Mouse (Mus musculus) CH12F3 (cell line): Measurements from ENCODE around the gene Plxna4.
"Not testable (repeated sequence)": the region's sequence is repeated elsewhere in the genome, so short reads cannot be mapped to it uniquely, and the experiment has no call there.

Source experiments
- in situ Hi-C: fragments of 300-500 bp; cut with MboI; formaldehyde crosslinking; loops from 2 replicates; pipeline ENCODE4 v1.14.3; 2020; ENCODE audit warnings: low sequenced_read_pairs

The Plxna4 gene

GRCm38 (mm10) chr6:32546915-32547314 lies 41.1 kb downstream of the Plxna4 start:
- in situ Hi-C loops, result no loop called here

- in situ Hi-C loops, result no loop called here
Observed at GRCm38 (mm10) chr6:32544021-32544420, 44.0 kb downstream of the Plxna4 start.

- in situ Hi-C loops, result no loop called here
Observed at GRCm38 (mm10) chr6:32540155-32540554, 47.8 kb downstream of the Plxna4 start.

GRCm38 (mm10) chr6:32533962-32534740 lies 53.8 kb downstream of the Plxna4 start:
- in situ Hi-C loops, result no loop called here

GRCm38 (mm10) chr6:32528081-32528570 lies 59.9 kb downstream of the Plxna4 start:
- in situ Hi-C loops, result no loop called here

- in situ Hi-C loops, result no loop called here
Observed at GRCm38 (mm10) chr6:32527518-32527917, 60.5 kb downstream of the Plxna4 start.

- in situ Hi-C loops, result no loop called here
Observed at GRCm38 (mm10) chr6:32526762-32527161, 61.2 kb downstream of the Plxna4 start.

GRCm38 (mm10) chr6:32520097-32520496 lies 67.9 kb downstream of the Plxna4 start:
- in situ Hi-C loops, result no loop called here

GRCm38 (mm10) chr6:32518617-32519016 lies 69.4 kb downstream of the Plxna4 start:
- in situ Hi-C loops, result no loop called here

GRCm38 (mm10) chr6:32514096-32514495 lies 73.9 kb downstream of the Plxna4 start:
- in situ Hi-C loops, result no loop called here

- in situ Hi-C loops, result no loop called here
Observed at GRCm38 (mm10) chr6:32512010-32512409, 76.0 kb downstream of the Plxna4 start.

- in situ Hi-C loops, result no loop called here
Observed at GRCm38 (mm10) chr6:32510924-32511323, 77.1 kb downstream of the Plxna4 start.

- in situ Hi-C loops, result no loop called here
Observed at GRCm38 (mm10) chr6:32510491-32510890, 77.5 kb downstream of the Plxna4 start.

- in situ Hi-C loops, result no loop called here
Observed at GRCm38 (mm10) chr6:32509046-32509445, 78.9 kb downstream of the Plxna4 start.

- in situ Hi-C loops, result no loop called here
Observed at GRCm38 (mm10) chr6:32504963-32505362, 83.0 kb downstream of the Plxna4 start.

GRCm38 (mm10) chr6:32501186-32501585 lies 86.8 kb downstream of the Plxna4 start:
- in situ Hi-C loops, result not testable (repeated sequence)

- in situ Hi-C loops, result no loop called here
Observed at GRCm38 (mm10) chr6:32498106-32498505, 89.9 kb downstream of the Plxna4 start.

- in situ Hi-C loops, result no loop called here
Observed at GRCm38 (mm10) chr6:32496109-32496508, 91.9 kb downstream of the Plxna4 start.

- in situ Hi-C loops, result no loop called here
Observed at GRCm38 (mm10) chr6:32495532-32495931, 92.5 kb downstream of the Plxna4 start.

- in situ Hi-C loops, result no loop called here
Observed at GRCm38 (mm10) chr6:32493557-32493956, 94.4 kb downstream of the Plxna4 start.

- in situ Hi-C loops, result no loop called here
Observed at GRCm38 (mm10) chr6:32487121-32487520, 100.9 kb downstream of the Plxna4 start.

- in situ Hi-C loops, result no loop called here
Observed at GRCm38 (mm10) chr6:32482469-32482868, 105.5 kb downstream of the Plxna4 start.

- in situ Hi-C loops, result no loop called here
Observed at GRCm38 (mm10) chr6:32480741-32481140, 107.3 kb downstream of the Plxna4 start.
